Comparison of ENCODE assay signal across 17 mouse cellular contexts in the genomic region with DNA sequence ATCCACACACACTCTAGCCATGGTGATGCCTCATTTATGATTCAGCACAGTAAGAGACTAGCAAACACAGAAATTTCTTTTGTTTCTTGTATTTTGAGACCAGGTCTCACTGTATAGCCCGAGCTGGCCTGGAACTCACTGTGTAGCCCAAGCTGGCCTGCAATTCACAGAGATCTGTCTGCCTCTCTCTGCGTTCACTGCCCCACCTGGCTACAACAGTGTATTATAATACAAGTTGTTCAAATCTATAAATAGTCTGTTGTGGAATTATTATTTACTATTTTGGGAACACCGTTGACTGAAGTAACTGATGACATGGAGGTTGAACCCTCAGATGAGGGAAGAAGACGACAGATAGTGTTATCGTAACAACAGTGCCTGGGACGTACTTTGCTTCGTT.
A peak's percentile ranks its signal among the peaks of the same experiment; 100 is the strongest.
DNase-seq lines count a peak whose midpoint lies in the region; ATAC-seq and TF ChIP-seq lines count a peak whose summit lies in the region.
"Had no signal": no experiment of that assay in that cellular context is flagged by ENCODE, and none has a peak within 500 bp of the region (broad histone marks: within the 10 kb centered on the region; RNA-seq: fewer than 3 reads in every experiment).

No protein-coding gene starts in this region.

- no peak for ATAC-seq in heart, embryonic 13.5 days (ENCODE audit: extremely low read depth, insufficient number of reproducible peaks, low FRiP score, low TSS enrichment)
- ATAC-seq in heart, postnatal 0 days (ENCODE audit: insufficient read depth, low read depth), result peak; percentile 72
- ATAC-seq: forebrain, embryonic 15.5 days; intestine, embryonic 16.5 days had no signal

- H3K36me3 ChIP-seq in heart, embryonic 13.5 days, result peaks cover 40% of the 10 kb centered on the region
- H3K36me3 ChIP-seq in heart, postnatal 0 days (replicated peaks; ENCODE audit: control insufficient read depth, insufficient read depth, low read length), result 0 out of 2 replicates have a peak, but pooled peaks cover 10% of the 10 kb centered on the region
- H3K36me3 ChIP-seq: hindbrain, embryonic 15.5 days had no signal

- H3K9ac ChIP-seq in heart, embryonic 13.5 days, result 0 out of 2 replicates have a peak overlapping the region, but pooled peaks have one; percentile 45
- H3K9ac ChIP-seq in heart, postnatal 0 days (replicated peaks; ENCODE audit: low read depth, low read length), result no peak overlapping the region
- H3K9ac ChIP-seq: embryonic facial prominence, embryonic 12.5 days; forebrain, embryonic 15.5 days; hindbrain, embryonic 15.5 days had no signal

- WGBS in heart, embryonic 13.5 days, result 44% methylated on average over 7 of the region's 7 CpGs
- WGBS in heart, postnatal 0 days, result 35% methylated on average over 7 of the region's 7 CpGs

- no peak overlapping the region for H3K4me3 ChIP-seq in heart, embryonic 13.5 days
- H3K4me3 ChIP-seq in heart, postnatal 0 days (ENCODE audit: low read depth, low read length), result no peak overlapping the region
- H3K4me3 ChIP-seq: embryonic facial prominence, embryonic 12.5 days; forebrain, embryonic 15.5 days; hindbrain, embryonic 15.5 days had no signal

- TF ChIP-seq EP300 in heart, postnatal 0 days (IDR thresholded peaks at IDR 0.05; ENCODE audit: low read depth), result no peak

- H3K27ac ChIP-seq in heart, embryonic 13.5 days (replicated peaks), result peak overlapping the region; percentile 64
- H3K27ac ChIP-seq in heart, postnatal 0 days (ENCODE audit: low read depth), result peak overlapping the region; percentile 66
- H3K27ac ChIP-seq: embryonic facial prominence, embryonic 12.5 days; forebrain, embryonic 15.5 days; hindbrain, embryonic 15.5 days had no signal

- no peaks in the 10 kb centered on the region for H3K9me3 ChIP-seq in heart, embryonic 13.5 days
- H3K9me3 ChIP-seq in heart, postnatal 0 days (replicated peaks; ENCODE audit: control insufficient read depth, low read length), result no peaks in the 10 kb centered on the region
- H3K9me3 ChIP-seq: embryonic facial prominence, embryonic 12.5 days; forebrain, embryonic 15.5 days; hindbrain, embryonic 15.5 days had no signal

- TF ChIP-seq CTCF in heart, postnatal 0 days (IDR thresholded peaks at IDR 0.05; ENCODE audit: low read depth), result 0 out of 2 replicates have a peak, but pooled peaks have one; percentile 12

- peaks cover 39% of the 10 kb centered on the region for H3K4me1 ChIP-seq in heart, embryonic 13.5 days
- H3K4me1 ChIP-seq in heart, postnatal 0 days (ENCODE audit: control insufficient read depth, insufficient read depth), result peaks cover 20% of the 10 kb centered on the region; the same call in 1 of the 2 replicates
- H3K4me1 ChIP-seq: embryonic facial prominence, embryonic 12.5 days; hindbrain, embryonic 15.5 days had no signal

- peak overlapping the region; percentile 30 for H3K4me2 ChIP-seq in heart, embryonic 13.5 days
- H3K4me2 ChIP-seq in heart, postnatal 0 days (ENCODE audit: low read depth, low read length), result peak overlapping the region; percentile 42
- H3K4me2 ChIP-seq: embryonic facial prominence, embryonic 12.5 days; forebrain, embryonic 15.5 days; hindbrain, embryonic 15.5 days had no signal

- no peaks in the 10 kb centered on the region for H3K27me3 ChIP-seq in heart, embryonic 13.5 days (replicated peaks)
- no peaks in the 10 kb centered on the region for H3K27me3 ChIP-seq in heart, postnatal 0 days (ENCODE audit: control insufficient read depth, insufficient read depth, low read length)
- H3K27me3 ChIP-seq: embryonic facial prominence, embryonic 12.5 days; forebrain, embryonic 15.5 days; hindbrain, embryonic 15.5 days had no signal

- DNase-seq in heart, adult 11 months, result peak; percentile 74
- DNase-seq in heart, adult 18-20 months, result no peak
- no peak for DNase-seq in heart, adult 8-10 months (ENCODE audit: low spot score)
- peak; percentile 50 for DNase-seq in heart, postnatal 0 days (ENCODE audit: low spot score)
- DNase-seq in heart, adult 9 months (ENCODE audit: low spot score in 2 of 2), result no peak
- DNase-seq in testis, postnatal 10 days (ENCODE audit: low spot score), result no peak
- DNase-seq: adrenal gland, postnatal 10 days; cerebellum, adult 11 months; cerebellum, adult 8-10 months; cerebellum, postnatal 14 days; gastrocnemius, postnatal 10 days; kidney, adult 2 months had no signal

Comparison
In these comparisons a context has a peak if more than half of its experiments do, and no peak if none do; other contexts are left out.
1. DNase-seq: peak in heart, adult 11 months (single experiment) and heart, postnatal 0 days (single experiment); none in heart, adult 18-20 months (0 of 2), heart, adult 8-10 months (single experiment), heart, adult 9 months (0 of 2) and testis, postnatal 10 days (single experiment).